Mouse (Mus musculus): ENCODE measurements around the gene Olfr1272. TPM values are rescaled to one million over a fixed set of nuclear protein-coding genes. Genes with fewer than 3 reads are reported as not detected.
"Not testable (repeated sequence)": the region's sequence is repeated elsewhere in the genome, so short reads cannot be mapped to it uniquely, and the experiment has no call there.

Gene Olfr1272
- total RNA-seq (2021): not detected
- long read RNA-seq, experiment 1: 0 reads
- long read RNA-seq, experiment 2: 0 reads

DNA sequence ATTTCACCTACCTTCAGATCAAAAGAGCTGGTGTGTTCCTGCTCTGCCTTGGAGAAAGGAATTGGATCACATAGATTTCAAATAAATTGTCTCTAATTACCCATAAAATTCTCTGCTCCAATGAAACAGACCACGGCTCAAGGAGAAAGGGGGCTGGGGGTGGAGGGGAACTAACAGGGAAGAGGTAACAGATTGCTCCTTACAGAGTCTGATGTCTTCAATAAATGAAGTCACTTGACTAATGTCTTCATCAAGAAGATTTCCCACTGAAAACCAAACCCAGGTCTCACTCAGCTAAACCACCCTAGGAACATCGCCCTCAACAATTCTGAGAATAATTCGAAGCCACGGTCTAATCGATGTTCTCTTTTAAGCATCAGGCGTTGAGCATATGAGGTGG is at the start of gene Olfr1272:
Gene Olfr1272, minus strand, starts transcription at position 101 of the 400 bp plus-strand sequence.
- DNase-seq (ENCODE audit: low spot score in 2 of 2): no peak

DNA sequence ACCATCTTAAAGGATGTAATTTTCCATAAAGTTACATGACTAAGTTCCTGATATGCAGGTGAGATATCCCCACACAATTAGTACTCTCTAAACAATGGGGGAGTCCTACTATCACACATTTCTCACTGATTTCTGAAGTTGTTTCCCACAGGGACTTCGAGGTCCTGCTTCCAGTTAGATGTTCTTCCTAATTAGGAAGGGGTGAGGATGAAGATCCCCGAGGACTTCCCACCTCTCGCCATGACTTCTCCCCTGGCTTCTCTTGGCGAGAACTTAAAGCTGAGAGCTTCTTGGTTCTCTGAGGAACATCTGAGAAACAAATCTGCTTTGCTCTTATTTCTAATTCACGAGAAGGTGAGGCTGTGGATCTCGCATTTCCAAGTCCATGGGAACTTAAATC is 29.3 kb upstream of the Olfr1272 start, which contains the start of gene Gm13769:
Gene Gm13769, plus strand, starts transcription at position 301 of the 400 bp plus-strand sequence.
- not testable (repeated sequence) for DNase-seq (ENCODE audit: low spot score in 2 of 2)

GRCm38 (mm10) chr2:90270932-90271331 is 21.7 kb downstream of the Olfr1272 start, which contains the start of gene Olfr1271:
TSS of gene Olfr1271 (minus strand) at chr2:90271032.
- DNase-seq (ENCODE audit: low spot score in 2 of 2): no peak

GRCm38 (mm10) chr2:90257492-90257891 is 35.1 kb downstream of the Olfr1272 start, which contains the start of gene Olfr142:
TSS of gene Olfr142 (minus strand) at chr2:90257592.
- DNase-seq (ENCODE audit: low spot score in 2 of 2): no peak

Other genes starting within 250 kb of the Olfr1272 start
- gene Olfr140, start 229.2 kb downstream of the Olfr1272 start, total RNA-seq (2021): not detected
- gene Olfr1269, start 171.4 kb downstream of the Olfr1272 start, total RNA-seq (2021): not detected
- gene Olfr32, start 150.5 kb downstream of the Olfr1272 start, total RNA-seq (2021): not detected
- not detected for gene Olfr1270, start 139.8 kb downstream of the Olfr1272 start, total RNA-seq (2021)
- gene Olfr1506, start 68.3 kb downstream of the Olfr1272 start, total RNA-seq (2021): under 1 TPM in 1 of 2 experiments, not detected in 1; 0.19 TPM
- not detected for gene Olfr142, start 35.2 kb downstream of the Olfr1272 start, total RNA-seq (2021)
- not detected for gene Olfr1271, start 21.8 kb downstream of the Olfr1272 start, total RNA-seq (2021)
- gene Gm13769, start 29.4 kb upstream of the Olfr1272 start, total RNA-seq (2021): under 1 TPM in 1 of 2 experiments, not detected in 1; 0.23 TPM
- not detected for gene Olfr1274-ps, start 105.8 kb upstream of the Olfr1272 start, total RNA-seq (2021)